Mouse (Mus musculus): Measurements from ENCODE around the gene E2f6. TPM values are rescaled to one million over a fixed set of nuclear protein-coding genes. Genes with fewer than 3 reads are reported as not detected.

The E2f6 gene
- total and polyA plus RNA-seq, 3 experiments = 35.4 to 67.0 TPM; not detected in 1

Other genes starting within 250 kb of the E2f6 start
- gene Lpin1, start 200.0 kb upstream of the E2f6 start, total RNA-seq (2012; rRNA removed) = 1.2 and 1.7 TPM in 2 replicates
- gene Lpin1, start 200.0 kb upstream of the E2f6 start, polyA plus RNA-seq (2012; ENCODE audit: insufficient read depth in 1 of 2, insufficient read length in 2 of 2, low read depth in 1 of 2, low replicate concordance in 2 of 2, missing spikeins in 1 of 2) = 1 to 10 TPM in 1 of 2 experiments, not detected in 1; 3.9 TPM
- gene Ntsr2, start 157.6 kb upstream of the E2f6 start, total RNA-seq (2012; rRNA removed) = not detected in 2 replicates
- not detected for gene Ntsr2, start 157.6 kb upstream of the E2f6 start, polyA plus RNA-seq (2012; ENCODE audit: insufficient read depth in 1 of 2, insufficient read length in 2 of 2, low read depth in 1 of 2, low replicate concordance in 2 of 2, missing spikeins in 1 of 2)
- gene Greb1, start 10.1 kb upstream of the E2f6 start, total RNA-seq (2012; rRNA removed) = not detected in 2 replicates
- gene Greb1, start 10.1 kb upstream of the E2f6 start, polyA plus RNA-seq (2012; ENCODE audit: insufficient read depth in 1 of 2, insufficient read length in 2 of 2, low read depth in 1 of 2, low replicate concordance in 2 of 2, missing spikeins in 1 of 2) = not detected
- 10.9 and 12.2 TPM in 2 replicates for gene Rock2, start 83.9 kb downstream of the E2f6 start, total RNA-seq (2012; rRNA removed)
- gene Rock2, start 83.9 kb downstream of the E2f6 start, polyA plus RNA-seq (2012; ENCODE audit: insufficient read depth in 1 of 2, insufficient read length in 2 of 2, low read depth in 1 of 2, low replicate concordance in 2 of 2, missing spikeins in 1 of 2) = 10 to 100 TPM; 14.4 to 46.4 TPM
- gene Pqlc3, start 189.4 kb downstream of the E2f6 start, total RNA-seq (2012; rRNA removed) = 5.2 and 5.7 TPM in 2 replicates
- 10 to 100 TPM in 1 of 2 experiments, not detected in 1; 13.1 TPM for gene Pqlc3, start 189.4 kb downstream of the E2f6 start, polyA plus RNA-seq (2012; ENCODE audit: insufficient read depth in 1 of 2, insufficient read length in 2 of 2, low read depth in 1 of 2, low replicate concordance in 2 of 2, missing spikeins in 1 of 2)
- gene 2410004P03Rik, start 200.8 kb downstream of the E2f6 start, total RNA-seq (2012; rRNA removed) = not detected in 2 replicates
- gene 2410004P03Rik, start 200.8 kb downstream of the E2f6 start, polyA plus RNA-seq (2012; ENCODE audit: insufficient read depth in 1 of 2, insufficient read length in 2 of 2, low read depth in 1 of 2, low replicate concordance in 2 of 2, missing spikeins in 1 of 2) = under 1 TPM in 1 of 2 experiments, not detected in 1; 0.03 TPM